Mouse (Mus musculus): ENCODE data around the gene Pfkp. TPM values are rescaled to one million over a fixed set of nuclear protein-coding genes. Genes with fewer than 3 reads are reported as not detected.

Pfkp gene
- total RNA-seq, 2 experiments from 2014 or later: 54.0 to 66.8 TPM

- DNase-seq: no peak
These were observed 10.9 kb downstream of the Pfkp start for GRCm38 (mm10) chr13:6637534-6638124.

- DNase-seq: no peak
These were observed 11.6 kb downstream of the Pfkp start for GRCm38 (mm10) chr13:6636976-6637375.

DNA sequence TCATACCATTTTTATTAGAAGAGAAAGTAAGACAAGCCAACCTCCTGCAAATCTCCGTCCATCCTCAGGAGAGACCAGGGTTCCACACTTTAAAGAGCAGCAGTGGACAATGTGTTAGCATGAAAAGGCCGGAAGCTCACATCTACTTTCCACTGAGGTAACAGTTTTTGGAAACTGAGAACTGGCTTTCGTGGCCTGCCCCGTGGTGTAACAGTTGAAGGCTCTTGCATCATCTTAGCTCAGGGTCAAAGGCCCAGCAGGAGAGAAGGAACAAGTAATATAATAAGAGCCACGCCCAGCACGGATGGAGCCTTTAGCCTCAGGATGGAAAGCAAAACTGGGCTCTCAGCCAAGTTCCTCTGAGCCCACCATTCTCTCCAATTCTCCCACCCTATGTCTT is 12.1 kb downstream of the Pfkp start:
- peak in 1 of 2 experiments; percentile 59 for DNase-seq

DNA sequence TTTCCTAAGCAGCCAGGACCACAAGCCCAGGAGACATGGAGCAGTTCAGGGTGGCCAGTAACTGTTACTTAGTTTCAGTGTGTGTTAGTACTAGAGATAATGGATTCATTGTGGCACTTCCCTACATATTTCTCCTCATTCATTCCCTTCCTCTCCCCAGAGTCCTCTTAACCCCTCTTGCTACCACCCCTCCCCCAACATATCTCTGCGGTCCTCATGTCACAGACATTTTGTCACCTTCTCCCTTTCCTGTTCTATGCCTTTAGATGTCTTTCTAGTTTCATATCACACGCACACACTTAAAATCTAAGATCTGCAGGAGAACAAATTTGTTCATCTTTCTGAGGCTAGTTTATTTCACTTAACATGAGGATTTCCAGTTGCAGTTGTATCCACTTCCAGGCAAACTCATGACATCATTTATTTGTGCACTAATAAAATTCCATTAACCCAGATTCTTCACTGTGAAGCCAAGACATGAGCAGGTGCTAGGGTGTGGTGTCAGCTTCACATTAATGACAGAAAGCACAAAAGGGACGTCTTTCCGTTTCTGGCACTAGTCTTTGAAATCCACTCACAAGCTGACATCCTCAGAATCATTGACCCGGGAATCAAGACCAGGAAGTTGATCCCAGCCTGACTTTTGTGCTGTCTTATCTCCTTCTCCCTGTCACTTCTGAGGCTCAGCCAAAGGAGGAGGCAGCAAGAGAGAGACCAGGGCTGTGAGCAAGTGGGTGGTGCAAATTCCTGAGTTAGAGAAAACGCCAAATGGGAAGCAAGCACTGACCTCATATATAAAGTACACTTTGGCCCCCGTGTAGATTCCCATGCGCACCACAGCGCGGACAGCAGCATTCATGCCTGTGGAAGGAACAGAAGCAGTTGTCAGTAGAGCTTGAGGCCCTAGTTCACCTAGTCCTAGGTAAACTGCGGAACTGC is 13.2 kb downstream of the Pfkp start:
- no peak for DNase-seq

GRCm38 (mm10) chr13:6634063-6634462 is 14.5 kb downstream of the Pfkp start:
- DNase-seq: peak in 1 of 2 experiments; percentile 43

GRCm38 (mm10) chr13:6633524-6633923 is 15.1 kb downstream of the Pfkp start:
- peak in 1 of 2 experiments; percentile 50 for DNase-seq

GRCm38 (mm10) chr13:6632935-6633334 is 15.6 kb downstream of the Pfkp start:
- no peak for DNase-seq

- DNase-seq: no peak
These were observed 16.1 kb downstream of the Pfkp start for GRCm38 (mm10) chr13:6632513-6632912.

DNA sequence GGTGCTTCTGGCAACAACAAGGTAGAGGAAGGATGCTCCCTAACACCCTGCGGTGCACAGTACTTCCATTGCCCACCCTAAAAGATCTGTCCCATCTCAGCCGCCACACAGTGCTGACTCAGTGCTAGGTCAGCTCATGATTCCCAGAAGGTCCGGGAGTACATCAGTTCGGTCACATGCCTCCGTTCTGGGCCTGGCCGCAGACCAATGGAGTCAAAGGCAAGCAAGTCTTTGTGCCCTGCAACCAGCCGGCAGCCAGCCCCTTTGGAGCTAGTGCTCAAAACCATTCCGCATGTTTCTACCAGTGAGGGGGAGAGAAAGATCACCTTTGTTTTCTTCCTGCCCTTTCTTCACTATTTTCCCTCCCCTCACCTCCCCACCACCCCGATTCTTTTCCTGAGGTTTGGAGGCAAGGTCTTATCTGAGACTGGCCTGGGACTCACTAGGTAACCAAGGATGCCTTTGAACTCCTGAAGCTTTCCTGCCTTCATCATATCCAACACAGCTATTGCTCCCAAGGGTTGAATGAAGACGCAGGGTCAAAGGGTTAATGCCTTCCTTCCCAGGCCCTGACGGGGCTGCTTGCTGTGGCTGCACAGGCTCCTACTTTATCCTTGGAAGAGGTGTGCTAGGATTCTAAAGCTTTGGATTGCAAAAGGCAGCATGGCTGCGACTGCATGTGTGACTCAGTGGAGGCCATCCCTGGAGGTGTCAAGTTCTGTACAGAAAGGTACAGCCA is 16.6 kb downstream of the Pfkp start:
- no peak for DNase-seq

DNA sequence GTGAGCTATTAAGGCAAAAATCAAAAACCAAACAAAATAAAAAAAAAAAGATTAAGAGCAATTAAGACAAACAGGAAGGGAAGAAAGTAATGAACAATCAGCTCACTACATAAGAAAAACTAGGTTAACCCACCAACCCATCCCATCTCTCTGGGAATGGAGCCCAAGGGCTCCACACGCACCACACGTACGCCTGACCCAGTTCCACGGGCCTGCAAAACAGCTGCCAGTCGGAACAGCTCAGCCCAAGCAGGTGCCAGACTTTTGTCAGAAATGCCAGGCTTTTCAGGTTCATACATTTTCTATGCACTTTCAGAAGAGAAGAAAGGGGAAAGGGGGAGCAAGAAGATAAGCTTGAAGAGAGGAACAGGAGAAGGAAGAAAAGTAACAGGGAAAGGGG is 17.9 kb downstream of the Pfkp start:
- DNase-seq: no peak

DNA sequence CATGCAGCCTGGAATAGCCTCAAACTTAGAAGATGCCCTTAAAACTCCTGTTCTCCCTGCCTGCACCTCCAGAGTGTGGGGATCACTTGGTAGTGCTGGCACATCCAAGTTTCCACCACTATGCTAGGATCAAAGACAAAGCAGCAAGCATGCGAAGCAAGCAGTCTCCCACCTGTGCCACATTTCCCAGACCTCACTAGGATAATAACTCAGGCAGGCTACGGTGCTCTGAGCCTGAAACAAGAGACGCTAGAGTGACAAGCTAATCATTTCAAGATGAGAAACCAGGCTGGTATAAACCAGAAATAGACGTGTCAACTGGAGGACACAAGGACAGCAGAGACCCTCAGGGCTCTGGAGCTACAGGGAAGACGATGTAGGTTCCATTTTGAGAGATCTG is 18.6 kb downstream of the Pfkp start:
- DNase-seq: no peak

GRCm38 (mm10) chr13:6628998-6629764 is 19.4 kb downstream of the Pfkp start:
- DNase-seq: no peak

DNA sequence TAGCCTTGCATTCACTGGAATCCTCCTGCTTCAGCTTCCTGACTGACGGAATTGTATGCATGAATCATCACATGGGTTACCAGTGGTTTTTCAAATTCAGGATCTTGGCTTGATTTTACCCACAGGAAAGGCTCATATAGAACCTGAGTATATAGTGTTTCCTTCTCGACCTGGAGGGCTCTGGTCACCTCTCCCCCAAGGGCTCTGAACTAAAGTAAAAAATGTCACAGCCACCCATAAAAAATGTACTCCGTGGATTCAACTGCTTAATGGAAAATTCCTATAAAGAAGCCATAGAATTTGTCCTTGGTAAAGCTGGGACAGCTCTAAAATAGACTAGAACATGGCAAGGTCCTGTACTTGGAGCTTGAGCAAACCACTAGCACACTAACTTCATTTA is 20.3 kb downstream of the Pfkp start:
- no peak for DNase-seq

DNA sequence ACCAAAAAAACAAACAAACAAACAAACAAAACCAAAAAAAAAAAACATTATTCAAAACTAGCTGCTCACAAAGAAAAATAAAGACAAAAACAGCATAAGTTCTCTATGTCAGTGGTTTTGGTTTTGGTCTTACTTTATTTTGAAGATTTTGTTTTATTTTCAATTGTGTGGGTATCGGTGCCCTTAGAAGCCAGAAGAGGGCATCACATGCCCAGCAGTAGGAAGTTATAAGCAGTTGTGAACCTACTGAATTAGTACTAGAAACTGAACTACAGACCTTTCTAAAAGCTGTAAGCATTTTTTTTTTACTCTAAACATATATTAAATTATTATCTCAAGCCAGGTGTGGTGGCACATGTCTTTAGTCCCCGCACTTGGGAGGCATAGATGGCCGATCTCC is 21.2 kb downstream of the Pfkp start:
- no peak for DNase-seq

GRCm38 (mm10) chr13:6626508-6627114 is 22.0 kb downstream of the Pfkp start:
- DNase-seq: no peak

DNA sequence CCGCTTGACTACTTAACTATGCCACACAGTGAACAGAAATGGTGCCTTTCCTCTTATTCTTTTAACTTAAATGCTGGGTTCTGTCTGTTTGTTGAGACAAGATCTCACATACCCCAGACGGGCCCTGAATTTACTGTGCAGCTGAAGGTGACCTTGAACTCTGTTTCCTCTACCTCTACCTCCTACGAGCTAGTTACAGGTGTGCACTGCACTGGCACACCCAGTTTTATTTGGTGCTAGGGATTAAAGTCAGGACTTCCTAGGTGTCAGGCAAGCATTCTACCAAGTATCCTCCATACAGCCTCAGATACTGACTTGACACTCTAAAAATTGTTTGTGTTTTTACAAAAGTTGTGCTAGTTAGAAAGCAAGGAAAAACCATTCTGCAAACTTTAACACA is 22.6 kb downstream of the Pfkp start:
- DNase-seq: no peak

- no peak for DNase-seq
These were observed 24.0 kb downstream of the Pfkp start for GRCm38 (mm10) chr13:6624604-6625003.

- DNase-seq: no peak
These were observed 24.5 kb downstream of the Pfkp start for GRCm38 (mm10) chr13:6624121-6624520.

DNA sequence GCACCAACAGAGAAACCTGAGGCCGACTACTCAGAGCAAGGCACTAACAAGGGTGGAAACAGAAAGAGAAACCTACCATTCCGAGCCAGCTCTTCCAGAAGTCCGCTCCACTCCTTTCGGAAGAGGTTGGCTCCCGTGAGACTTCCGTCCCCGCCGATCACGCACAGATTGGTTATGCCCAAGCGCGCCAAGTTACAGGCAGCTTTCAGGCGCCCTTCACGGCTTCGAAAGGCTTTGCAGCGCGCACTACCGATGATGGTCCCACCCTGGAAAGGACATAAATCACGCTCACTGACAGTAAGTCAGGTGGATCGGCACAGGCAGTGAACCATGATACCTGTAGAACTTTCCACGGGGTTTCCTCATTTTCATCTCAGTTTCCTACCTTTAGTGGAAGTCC is 26.7 kb downstream of the Pfkp start:
- no peak for DNase-seq

GRCm38 (mm10) chr13:6620250-6620649 is 28.3 kb downstream of the Pfkp start:
- no peak for DNase-seq

- no peak for DNase-seq
These were observed 29.9 kb downstream of the Pfkp start for GRCm38 (mm10) chr13:6618711-6619110.

Data from adrenal gland, postnatal 36 days (tissue).